Mouse (Mus musculus) NIH3T3 (cell line): ENCODE results near the gene Olfr1352.
"Not testable (repeated sequence)": the region's sequence is repeated elsewhere in the genome, so short reads cannot be mapped to it uniquely, and the experiment has no call there.

ENCODE experiments used
- DNase-seq: peaks from one replicate; pipeline ENCODE4 v3.0.0-alpha.2; 2012; ENCODE audit warnings: low read depth

Gene Olfr1352

GRCm38 (mm10) chr10:78980750-78981149, at the start of gene Olfr1352:
Gene Olfr1352, plus strand, starts transcription at chr10:78981050.
- DNase-seq: no peak

- not testable (repeated sequence) for DNase-seq
Measured at GRCm38 (mm10) chr10:78950336-78950735, 30.5 kb upstream of the Olfr1352 start, which contains the start of gene Olfr8. Gene Olfr8, plus strand, starts transcription at chr10:78950636.

- DNase-seq: not testable (repeated sequence)
Measured at GRCm38 (mm10) chr10:78963009-78963408, 17.8 kb upstream of the Olfr1352 start, which contains the start of gene Olfr1353. Gene Olfr1353, plus strand, starts transcription at chr10:78963309.

- no peak for DNase-seq
Measured at GRCm38 (mm10) chr10:79012172-79012571, 31.3 kb downstream of the Olfr1352 start, which contains the start of gene Olfr1351. Gene Olfr1351, plus strand, starts transcription at chr10:79012472.

GRCm38 (mm10) chr10:79028441-79028840, 47.6 kb downstream of the Olfr1352 start, which contains the start of gene Olfr57:
Gene Olfr57, plus strand, starts transcription at chr10:79028741.
- no peak for DNase-seq
